Mouse (Mus musculus) intestine, embryonic 16.5 days (tissue): ENCODE data around the gene 1700093K21Rik. TPM values are rescaled to one million over a fixed set of nuclear protein-coding genes. Genes with fewer than 3 reads are reported as not detected.

Experiments used
- ATAC-seq: fragments of 200-750 bp; cut with Nextera tagmentation; 2 replicates; pipeline ENCODE4 v1.8.0; 2017; ENCODE audit warnings: moderate TSS enrichment, moderate library complexity
- H3K27ac ChIP-seq: fragments of 300-500 bp; sonication (generic); 2 replicates; pipeline ENCODE4 v1.5.1; 2014; ENCODE audit warnings: mild to moderate bottlenecking, low read length
- H3K27me3 ChIP-seq: fragments of 300-500 bp; sonication (generic); replicated peaks from 2 replicates; pipeline ENCODE4 v1.6.1; 2014; ENCODE audit warnings: low read length, control low read depth, mixed read lengths; ENCODE audit not compliant: control insufficient read depth, insufficient read depth
- H3K36me3 ChIP-seq: fragments of 300-500 bp; sonication (generic); 2 replicates; pipeline ENCODE4 v1.6.1; 2014; ENCODE audit warnings: low read length, control low read depth; ENCODE audit not compliant: control insufficient read depth, insufficient read depth
- H3K4me1 ChIP-seq: fragments of 300-500 bp; sonication (generic); 2 replicates; pipeline ENCODE4 v1.6.1; 2014; ENCODE audit warnings: low read length, control low read depth, mixed read lengths; ENCODE audit not compliant: control insufficient read depth, insufficient read depth
- H3K4me2 ChIP-seq: fragments of 300-500 bp; sonication (generic); 2 replicates; pipeline ENCODE4 v1.6.1; 2014; ENCODE audit warnings: low read depth, low read length, control low read depth
- H3K4me3 ChIP-seq: fragments of 300-500 bp; sonication (generic); 2 replicates; pipeline ENCODE4 v1.5.1; 2014; ENCODE audit warnings: mild to moderate bottlenecking, low read length
- H3K9ac ChIP-seq: fragments of 300-500 bp; sonication (generic); 2 replicates; pipeline ENCODE4 v1.6.1; 2014; ENCODE audit warnings: low read depth, low read length
- H3K9me3 ChIP-seq: fragments of 300-500 bp; sonication (generic); 2 replicates; pipeline ENCODE4 v1.6.1; 2016; ENCODE audit warnings: low read length, control low read depth; ENCODE audit not compliant: control insufficient read depth
- WGBS: fragments of 180-500 bp; shearing (Covaris S2); extraction: QIAGEN DNeasy Blood & Tissue Kit; methylation state at CpG from one replicate; pipeline ENCODE4 v1.1.7; 2014; 5-methylcytosine and 5-hydroxymethylcytosine counted together
- microRNA-seq: library from miRNA; unstranded; fragments of <30 nt; microRNA quantifications from one replicate; pipeline ENCODE4, GENCODE M21; 2016
- polyA plus RNA-seq: library from polyadenylated mRNA; unstranded; fragments of >200 nt; fragmentation: Nextera tagmentation; extraction: Ambion mirVana; gene quantifications from 2 replicates; pipeline ENCODE4 v1.2.1, GENCODE M21; 2015

1700093K21Rik gene
- polyA plus RNA-seq, 1 experiment from 2014 or later: not detected

- peak overlapping the region; percentile 80 for H3K4me2 ChIP-seq
- H3K27ac ChIP-seq: no peak overlapping the region
- 45% methylated on average over 5 of the region's 5 CpGs for WGBS
- no peaks in the 10 kb centered on the region for H3K9me3 ChIP-seq
- H3K4me3 ChIP-seq: peak overlapping the region; percentile 61
- peaks cover 15% of the 10 kb centered on the region for H3K4me1 ChIP-seq
- no peaks in the 10 kb centered on the region for H3K36me3 ChIP-seq
- no peak for ATAC-seq
- no peaks in the 10 kb centered on the region for H3K27me3 ChIP-seq
- peak overlapping the region; percentile 66 for H3K9ac ChIP-seq
These were observed 22.3 kb downstream of the 1700093K21Rik start for GRCm38 (mm10) chr11:23498609-23499008.

DNA sequence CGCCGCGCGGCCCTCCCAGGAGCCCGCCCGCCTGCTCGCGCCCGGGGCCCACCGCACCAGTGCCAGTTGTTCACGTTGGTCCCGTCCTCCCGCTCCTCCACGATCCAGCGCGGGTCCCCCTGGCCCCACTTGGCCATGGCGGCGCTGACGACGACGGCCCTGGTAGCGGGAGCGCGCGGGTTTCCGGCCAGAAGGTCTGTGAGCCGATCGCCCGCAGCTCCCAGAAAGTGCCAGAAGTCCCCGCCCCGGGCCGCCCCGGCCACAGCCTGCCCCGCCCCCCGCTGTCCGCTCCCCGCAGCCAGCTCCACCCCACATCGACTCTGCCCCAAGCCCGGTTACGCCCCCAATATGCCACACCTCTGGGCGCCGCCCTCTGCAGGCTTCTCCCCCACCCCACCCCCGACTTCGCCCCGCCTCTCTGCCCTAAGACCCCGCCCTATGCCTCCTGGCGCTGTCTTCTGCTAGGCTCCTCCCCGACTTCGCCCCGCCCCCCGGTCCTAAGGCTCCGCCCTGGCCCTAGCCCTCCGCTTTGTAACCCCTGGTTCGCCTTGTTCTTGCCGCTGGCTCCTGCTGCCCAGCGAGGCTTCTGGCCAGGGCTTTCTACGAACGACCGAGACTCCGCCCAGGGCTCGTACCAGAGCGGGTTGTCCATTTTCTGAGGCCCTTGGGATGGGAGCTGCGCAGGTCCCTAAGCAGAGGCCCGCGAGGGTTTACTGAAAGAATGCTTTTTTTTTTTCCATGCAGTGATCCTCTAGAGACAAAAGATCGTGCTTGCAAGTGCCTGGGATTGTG lies 23.0 kb downstream of the 1700093K21Rik start, which contains the start of gene Ahsa2:
Ahsa2 (minus strand) TSS at position 313 of the 792 bp plus-strand sequence.
- WGBS: under 1% methylated on average over 64 of the region's 66 CpGs
- Histone ChIP-seq H3K9me3 (no peaks in the 10 kb centered on the region), H3K27ac (peak within 1 kb of the TSS; percentile 96), H3K4me3 (peak within 1 kb of the TSS; percentile 82), H3K4me1 (peaks cover 15% of the 10 kb centered on the region), H3K27me3 (no peaks in the 10 kb centered on the region), H3K36me3 (no peaks in the 10 kb centered on the region), H3K9ac (peak within 1 kb of the TSS; percentile 94), H3K4me2 (peak within 1 kb of the TSS; percentile 80)
- ATAC-seq: peak; percentile 96

- Histone ChIP-seq H3K27me3 (no peaks in the 10 kb centered on the region), H3K9me3 (no peaks in the 10 kb centered on the region), H3K9ac (peak overlapping the region; percentile 94), H3K27ac (peak overlapping the region; percentile 96), H3K36me3 (no peaks in the 10 kb centered on the region), H3K4me2 (peak overlapping the region; percentile 75), H3K4me1 (peaks cover 15% of the 10 kb centered on the region), H3K4me3 (peak overlapping the region; percentile 82)
- WGBS: 0% methylated on average over 22 of the region's 22 CpGs
- ATAC-seq: peak; percentile 82
These were observed 23.6 kb downstream of the 1700093K21Rik start for GRCm38 (mm10) chr11:23497335-23497717.

DNA sequence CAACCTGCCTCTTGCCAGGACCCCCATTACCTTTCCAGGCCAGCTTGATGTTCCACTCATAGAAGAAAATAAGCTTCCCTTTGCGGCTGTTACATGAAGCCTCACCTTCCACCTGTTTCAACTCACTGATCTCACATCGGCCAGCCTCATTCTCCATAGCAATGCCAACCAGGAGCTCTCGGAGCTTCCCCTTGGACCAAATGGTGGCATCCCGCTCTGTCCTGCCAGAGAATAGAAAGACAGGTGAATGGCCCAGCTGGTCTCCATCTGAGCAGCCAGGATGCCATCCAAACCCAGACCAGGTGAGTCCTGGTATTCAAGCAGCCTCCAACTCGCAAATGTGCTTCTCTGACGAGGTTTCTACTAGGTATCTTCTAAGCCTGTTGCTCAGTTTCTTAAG lies 24.3 kb downstream of the 1700093K21Rik start:
- Histone ChIP-seq H3K27ac (no peak overlapping the region), H3K9me3 (no peaks in the 10 kb centered on the region), H3K9ac (peak overlapping the region; percentile 94), H3K4me1 (peaks cover 15% of the 10 kb centered on the region), H3K4me3 (peak overlapping the region; percentile 82), H3K4me2 (peak overlapping the region; percentile 75), H3K27me3 (no peaks in the 10 kb centered on the region), H3K36me3 (peaks cover 5% of the 10 kb centered on the region)
- no peak for ATAC-seq
- WGBS: 38% methylated on average over 6 of the region's 6 CpGs

GRCm38 (mm10) chr11:23495231-23495630 lies 25.7 kb downstream of the 1700093K21Rik start:
- no peak for ATAC-seq
- H3K4me3 ChIP-seq: no peak overlapping the region
- no peaks in the 10 kb centered on the region for H3K9me3 ChIP-seq
- no peak overlapping the region for H3K27ac ChIP-seq
- whole genome bisulfite sequencing: 87% methylated on average over 6 of the region's 6 CpGs
- peaks cover 15% of the 10 kb centered on the region for H3K4me1 ChIP-seq
- no peak overlapping the region for H3K4me2 ChIP-seq
- peaks cover 8% of the 10 kb centered on the region for H3K36me3 ChIP-seq
- H3K9ac ChIP-seq: no peak overlapping the region
- no peaks in the 10 kb centered on the region for H3K27me3 ChIP-seq

GRCm38 (mm10) chr11:23492048-23492790 lies 28.7 kb downstream of the 1700093K21Rik start:
- Histone ChIP-seq H3K4me3 (no peak overlapping the region), H3K36me3 (peaks cover 11% of the 10 kb centered on the region)
- no peak for ATAC-seq

DNA sequence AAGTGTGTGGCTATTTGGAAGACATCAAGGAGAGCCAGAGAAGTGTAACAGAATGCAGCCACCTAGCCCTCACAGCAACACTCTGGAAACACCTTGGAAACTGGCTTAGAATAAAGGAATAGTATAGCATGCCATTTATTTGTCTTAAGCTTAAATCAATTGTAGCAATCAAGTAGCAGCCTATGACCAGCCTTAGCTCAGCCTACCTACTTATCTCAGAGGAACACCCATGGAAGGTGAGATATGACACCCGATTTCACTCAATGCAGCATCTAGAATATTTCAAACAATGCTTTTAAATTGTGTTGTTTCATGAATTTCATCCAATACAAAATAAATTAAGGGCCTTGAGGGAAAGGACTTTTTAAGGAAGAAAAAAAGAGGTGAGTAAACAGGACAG lies 31.0 kb downstream of the 1700093K21Rik start:
- no peak for ATAC-seq
- WGBS: 74% methylated on average over 1 of the region's 1 CpGs
- peaks cover 11% of the 10 kb centered on the region for H3K36me3 ChIP-seq

More at GRCm38 (mm10) chr11:23492048-23492790, 28.7 kb downstream of the 1700093K21Rik start:
- H3K9ac ChIP-seq: no peak overlapping the region
- 91% methylated on average over 4 of the region's 4 CpGs for WGBS
- H3K27me3 ChIP-seq: no peaks in the 10 kb centered on the region
- no peak overlapping the region for H3K4me2 ChIP-seq
- no peak overlapping the region for H3K27ac ChIP-seq
- peaks cover 15% of the 10 kb centered on the region for H3K4me1 ChIP-seq
- no peaks in the 10 kb centered on the region for H3K9me3 ChIP-seq

More for the DNA sequence above, 31.0 kb downstream of the 1700093K21Rik start:
- Histone ChIP-seq H3K4me2 (no peak overlapping the region), H3K9ac (no peak overlapping the region), H3K9me3 (no peaks in the 10 kb centered on the region), H3K27ac (no peak overlapping the region), H3K4me3 (no peak overlapping the region), H3K4me1 (no peaks in the 10 kb centered on the region), H3K27me3 (no peaks in the 10 kb centered on the region)

Small RNA genes lying within 50 kb of the gene (microRNA-seq; reads per million reads assigned to microRNA genes)
- gene Gm47279: not detected

Other genes with a start within 250 kb of the 1700093K21Rik start
- 12.9 and 16.9 TPM in 2 replicates for gene Usp34, start 214.3 kb downstream of the 1700093K21Rik start, polyA plus RNA-seq
- 53.1 and 54.4 TPM in 2 replicates for gene Ahsa2, start 23.1 kb downstream of the 1700093K21Rik start, polyA plus RNA-seq
- gene 0610010F05Rik, start 112.5 kb upstream of the 1700093K21Rik start, polyA plus RNA-seq: 18.3 and 18.7 TPM in 2 replicates
- 20.5 and 20.9 TPM in 2 replicates for gene Pus10, start 144.5 kb upstream of the 1700093K21Rik start, polyA plus RNA-seq
- gene Pex13, start 144.8 kb upstream of the 1700093K21Rik start, polyA plus RNA-seq: 30.4 and 33.0 TPM in 2 replicates
- gene Rel, start 249.8 kb upstream of the 1700093K21Rik start, polyA plus RNA-seq: 0.60 and 0.64 TPM in 2 replicates